Mouse (Mus musculus) midbrain, embryonic 11.5 days (tissue): ENCODE results near the gene Spcs3. TPM values are rescaled to one million over a fixed set of nuclear protein-coding genes. Genes with fewer than 3 reads are reported as not detected.
A peak's percentile ranks its signal among the peaks of the same experiment; 100 is the strongest.
"Not testable (repeated sequence)": the region's sequence is repeated elsewhere in the genome, so short reads cannot be mapped to it uniquely, and the experiment has no call there.

Experiments
- ATAC-seq: fragments of 200-750 bp; cut with Nextera tagmentation; 2 replicates; pipeline ENCODE4 v1.8.0; 2017; ENCODE audit warnings: moderate TSS enrichment, moderate library complexity; ENCODE audit not compliant: low FRiP score
- DNase-seq: peaks from one replicate; pipeline ENCODE4 v3.0.0; 2015; ENCODE audit warnings: low spot score; ENCODE audit errors: missing footprints
- H3K27ac ChIP-seq: fragments of 300-500 bp; sonication (generic); 2 replicates; pipeline ENCODE4 v1.5.1; 2014; ENCODE audit warnings: low read depth, low read length
- H3K27me3 ChIP-seq: fragments of 300-500 bp; sonication (generic); 2 replicates; pipeline ENCODE4 v1.6.1; 2014; ENCODE audit warnings: mild to moderate bottlenecking, low read length, moderate library complexity, mixed read lengths; ENCODE audit not compliant: control insufficient read depth, insufficient read depth
- H3K36me3 ChIP-seq: fragments of 300-500 bp; sonication (generic); 2 replicates; pipeline ENCODE4 v1.6.1; 2014; ENCODE audit warnings: mild to moderate bottlenecking, low read length, moderate library complexity, mixed read lengths; ENCODE audit not compliant: control insufficient read depth, insufficient read depth
- H3K4me1 ChIP-seq: fragments of 300-500 bp; sonication (generic); 2 replicates; pipeline ENCODE4 v1.6.1; 2014; ENCODE audit warnings: low read length; ENCODE audit not compliant: control insufficient read depth, insufficient read depth
- H3K4me2 ChIP-seq: fragments of 300-500 bp; sonication (generic); 2 replicates; pipeline ENCODE4 v1.6.1; 2014; ENCODE audit warnings: mild to moderate bottlenecking, moderate library complexity
- H3K4me3 ChIP-seq: fragments of 300-500 bp; sonication (generic); 2 replicates; pipeline ENCODE4 v1.5.1; 2014; ENCODE audit warnings: low read depth, low read length
- H3K9ac ChIP-seq: fragments of 300-500 bp; sonication (generic); 2 replicates; pipeline ENCODE4 v1.6.1; 2014; ENCODE audit warnings: low read length
- H3K9me3 ChIP-seq: fragments of 300-500 bp; sonication (generic); 2 replicates; pipeline ENCODE4 v1.6.1; 2016; ENCODE audit warnings: low read length; ENCODE audit not compliant: control insufficient read depth
- WGBS: fragments of 180-500 bp; shearing (Covaris S2); extraction: QIAGEN DNeasy Blood & Tissue Kit; methylation state at CpG from one replicate; pipeline ENCODE4 v1.1.7; 2014; 5-methylcytosine and 5-hydroxymethylcytosine counted together
- polyA plus RNA-seq: library from polyadenylated mRNA; unstranded; fragments of >200 nt; fragmentation: Nextera tagmentation; extraction: Ambion mirVana; gene quantifications from 2 replicates; pipeline ENCODE4 v1.2.1, GENCODE M21; 2014

Spcs3 gene
- polyA plus RNA-seq, 1 experiment from 2014 or later = 81.7 TPM

- not testable (repeated sequence) for DNase-seq, H3K4me2 ChIP-seq, H3K4me1 ChIP-seq, ATAC-seq, H3K27ac ChIP-seq, H3K36me3 ChIP-seq, H3K27me3 ChIP-seq, H3K9me3 ChIP-seq, H3K4me3 ChIP-seq, H3K9ac ChIP-seq
- whole genome bisulfite sequencing = 86% methylated on average over 4 of the region's 5 CpGs
These were observed 17.6 kb downstream of the Spcs3 start for GRCm38 (mm10) chr8:54512200-54512599.

GRCm38 (mm10) chr8:54511791-54512190 lies 18.0 kb downstream of the Spcs3 start:
- no peaks in the 10 kb centered on the region for H3K36me3 ChIP-seq
- H3K4me2 ChIP-seq = no peak overlapping the region
- no peak for DNase-seq
- no peak overlapping the region for H3K4me3 ChIP-seq
- no peaks in the 10 kb centered on the region for H3K4me1 ChIP-seq
- no peak for ATAC-seq
- WGBS = 91% methylated on average over 3 of the region's 3 CpGs
- no peaks in the 10 kb centered on the region for H3K27me3 ChIP-seq
- H3K9ac ChIP-seq = no peak overlapping the region
- no peaks in the 10 kb centered on the region for H3K9me3 ChIP-seq
- H3K27ac ChIP-seq = no peak overlapping the region

- ATAC-seq (peak; percentile 84), DNase-seq (peak; percentile 88)
These were observed 20.5 kb downstream of the Spcs3 start for GRCm38 (mm10) chr8:54509221-54509721.

GRCm38 (mm10) chr8:54508814-54509213 lies 21.0 kb downstream of the Spcs3 start:
- 13% methylated on average over 6 of the region's 11 CpGs for WGBS
- Histone ChIP-seq H3K9ac (no peak overlapping the region), H3K4me3 (peak overlapping the region; percentile 20), H3K4me2 (peak overlapping the region; percentile 44; the same call in 1 of the 2 replicates), H3K27ac (no peak overlapping the region), H3K27me3 (no peaks in the 10 kb centered on the region), H3K4me1 (no peaks in the 10 kb centered on the region), H3K9me3 (no peaks in the 10 kb centered on the region), H3K36me3 (no peaks in the 10 kb centered on the region)
- ATAC-seq (peak; percentile 57), DNase-seq (peak; percentile 84)

More at GRCm38 (mm10) chr8:54509221-54509721, 20.5 kb downstream of the Spcs3 start:
- no peak overlapping the region for H3K27ac ChIP-seq
- no peaks in the 10 kb centered on the region for H3K36me3 ChIP-seq
- H3K9me3 ChIP-seq = no peaks in the 10 kb centered on the region
- H3K27me3 ChIP-seq = no peaks in the 10 kb centered on the region
- peak overlapping the region; percentile 20 for H3K4me3 ChIP-seq
- H3K9ac ChIP-seq = peak overlapping the region; percentile 27; the same call in 1 of the 2 replicates
- WGBS = 5% methylated on average over 10 of the region's 10 CpGs
- H3K4me2 ChIP-seq = peak overlapping the region; percentile 44
- no peaks in the 10 kb centered on the region for H3K4me1 ChIP-seq

GRCm38 (mm10) chr8:54508096-54508456 lies 21.7 kb downstream of the Spcs3 start:
- Histone ChIP-seq H3K9ac (no peak overlapping the region), H3K4me2 (no peak overlapping the region), H3K4me3 (no peak overlapping the region), H3K9me3 (no peaks in the 10 kb centered on the region), H3K27me3 (no peaks in the 10 kb centered on the region), H3K4me1 (no peaks in the 10 kb centered on the region), H3K27ac (no peak overlapping the region), H3K36me3 (no peaks in the 10 kb centered on the region)
- no peak for DNase-seq
- peak; percentile 65; the same call in 1 of the 2 replicates for ATAC-seq
- 22% methylated on average over 1 of the region's 1 CpGs for WGBS

GRCm38 (mm10) chr8:54507428-54508095 lies 22.2 kb downstream of the Spcs3 start:
- H3K4me1 ChIP-seq = no peaks in the 10 kb centered on the region
- H3K9me3 ChIP-seq = no peaks in the 10 kb centered on the region
- no peak overlapping the region for H3K4me2 ChIP-seq
- ATAC-seq (peak; percentile 69), DNase-seq (peak; percentile 96)
- H3K27ac ChIP-seq = no peak overlapping the region
- WGBS = 35% methylated on average over 6 of the region's 6 CpGs
- no peaks in the 10 kb centered on the region for H3K27me3 ChIP-seq
- H3K36me3 ChIP-seq = no peaks in the 10 kb centered on the region
- H3K9ac ChIP-seq = no peak overlapping the region
- H3K4me3 ChIP-seq = no peak overlapping the region

- H3K4me3 ChIP-seq = no peak overlapping the region
- no peaks in the 10 kb centered on the region for H3K27me3 ChIP-seq
- DNase-seq (no peak), ATAC-seq (no peak)
- H3K4me1 ChIP-seq = no peaks in the 10 kb centered on the region
- H3K9me3 ChIP-seq = no peaks in the 10 kb centered on the region
- no peak overlapping the region for H3K4me2 ChIP-seq
- no peak overlapping the region for H3K27ac ChIP-seq
- H3K9ac ChIP-seq = no peak overlapping the region
- WGBS = 78% methylated on average over 2 of the region's 2 CpGs
- H3K36me3 ChIP-seq = no peaks in the 10 kb centered on the region
These were observed 24.7 kb downstream of the Spcs3 start for GRCm38 (mm10) chr8:54505060-54505459.

GRCm38 (mm10) chr8:54503104-54503503 lies 26.7 kb downstream of the Spcs3 start:
- H3K36me3 ChIP-seq = no peaks in the 10 kb centered on the region

GRCm38 (mm10) chr8:54493915-54494314 lies 35.9 kb downstream of the Spcs3 start:
- DNase-seq (no peak), ATAC-seq (no peak)
- Histone ChIP-seq H3K27me3 (no peaks in the 10 kb centered on the region), H3K9ac (no peak overlapping the region), H3K4me2 (no peak overlapping the region), H3K36me3 (no peaks in the 10 kb centered on the region), H3K4me3 (no peak overlapping the region), H3K9me3 (no peaks in the 10 kb centered on the region), H3K4me1 (no peaks in the 10 kb centered on the region), H3K27ac (no peak overlapping the region)
- 63% methylated on average over 3 of the region's 3 CpGs for WGBS

More at GRCm38 (mm10) chr8:54503104-54503503, 26.7 kb downstream of the Spcs3 start:
- no peak overlapping the region for H3K4me3 ChIP-seq
- no peaks in the 10 kb centered on the region for H3K4me1 ChIP-seq
- H3K27me3 ChIP-seq = no peaks in the 10 kb centered on the region
- ATAC-seq (no peak), DNase-seq (no peak)
- H3K27ac ChIP-seq = no peak overlapping the region
- H3K9ac ChIP-seq = no peak overlapping the region
- no peaks in the 10 kb centered on the region for H3K9me3 ChIP-seq
- WGBS = 86% methylated on average over 7 of the region's 7 CpGs
- no peak overlapping the region for H3K4me2 ChIP-seq
